Mouse (Mus musculus) skeletal muscle tissue, adult 2 months (tissue): ENCODE results near the gene Pdcd1.
"Not testable (repeated sequence)": the region's sequence is repeated elsewhere in the genome, so short reads cannot be mapped to it uniquely, and the experiment has no call there.

ENCODE experiments used
- DNase-seq: peaks from one replicate; pipeline ENCODE4 v3.0.0-alpha.2; 2012; ENCODE audit warnings: low read depth, low spot score

Pdcd1 gene

GRCm38 (mm10) chr1:94033075-94033602, 19.2 kb downstream of the Pdcd1 start:
- DNase-seq, result no peak

GRCm38 (mm10) chr1:94028741-94029140, 23.6 kb downstream of the Pdcd1 start:
- DNase-seq, result no peak

- no peak for DNase-seq
Measured at GRCm38 (mm10) chr1:94027506-94028108, 24.7 kb downstream of the Pdcd1 start.

GRCm38 (mm10) chr1:94020151-94020550, 32.2 kb downstream of the Pdcd1 start, which contains the start of gene Neu4:
TSS of gene Neu4 (plus strand) at chr1:94020451.
- no peak for DNase-seq

GRCm38 (mm10) chr1:94011643-94012042, 40.7 kb downstream of the Pdcd1 start:
- no peak for DNase-seq

- DNase-seq, result not testable (repeated sequence)
Measured at GRCm38 (mm10) chr1:94008826-94009225, 43.5 kb downstream of the Pdcd1 start.

- DNase-seq, result not testable (repeated sequence)
Measured at GRCm38 (mm10) chr1:94005954-94006506, 46.3 kb downstream of the Pdcd1 start.

GRCm38 (mm10) chr1:94001023-94001422, 51.3 kb downstream of the Pdcd1 start:
- DNase-seq, result no peak

- DNase-seq, result not testable (repeated sequence)
Measured at GRCm38 (mm10) chr1:93991491-93991890, 60.9 kb downstream of the Pdcd1 start.

- DNase-seq, result not testable (repeated sequence)
Measured at GRCm38 (mm10) chr1:93991068-93991467, 61.3 kb downstream of the Pdcd1 start.

- DNase-seq, result not testable (repeated sequence)
Measured at GRCm38 (mm10) chr1:93990209-93990608, 62.1 kb downstream of the Pdcd1 start, which contains the start of gene Gal3st2c. TSS of gene Gal3st2c (plus strand) at chr1:93990509.

- DNase-seq, result no peak
Measured at GRCm38 (mm10) chr1:93988786-93989185, 63.6 kb downstream of the Pdcd1 start.
